Mouse (Mus musculus) kidney, adult 2 months (tissue): ENCODE data around the gene Snap25. TPM values are rescaled to one million over a fixed set of nuclear protein-coding genes. Genes with fewer than 3 reads are reported as not detected.

ENCODE experiments used
- DNase-seq: peaks from one replicate; pipeline ENCODE4 v3.0.0; 2021
- H3K27ac ChIP-seq: fragments of 200-500 bp; 2 replicates; pipeline ENCODE4 v1.5.1; 2012; ENCODE audit warnings: low read depth, low read length, control low read depth, inconsistent platforms; ENCODE audit not compliant: insufficient read depth
- H3K27me3 ChIP-seq: fragments of 200-500 bp; replicated peaks from 2 replicates; pipeline ENCODE4 v1.6.1; 2012; ENCODE audit warnings: mild to moderate bottlenecking, moderate library complexity, low read length, inconsistent platforms; ENCODE audit not compliant: control insufficient read depth, insufficient read depth
- H3K36me3 ChIP-seq: fragments of 200-500 bp; 2 replicates; pipeline ENCODE4 v1.6.1; 2012; ENCODE audit warnings: mild to moderate bottlenecking, moderate library complexity, low read length, inconsistent platforms; ENCODE audit not compliant: control insufficient read depth, insufficient read depth
- H3K4me1 ChIP-seq: fragments of 200-500 bp; 2 replicates; pipeline ENCODE4 v1.6.1; 2011; ENCODE audit warnings: low read length; ENCODE audit not compliant: control insufficient read depth, insufficient read depth
- H3K4me3 ChIP-seq: fragments of 200-500 bp; 2 replicates; pipeline ENCODE4 v1.5.1; 2011; ENCODE audit warnings: mild to moderate bottlenecking, low read depth, low read length, control low read depth; ENCODE audit not compliant: insufficient read depth
- CTCF ChIP-seq: fragments of 200-500 bp; conservative IDR thresholded peaks from 2 replicates; pipeline ENCODE4 v1.5.1; 2011; ENCODE audit warnings: low read depth, mild to moderate bottlenecking, control low read depth, low read length, moderate library complexity, mixed read lengths; ENCODE audit not compliant: insufficient read depth, insufficient read length
- POLR2A ChIP-seq: fragments of 200-500 bp; IDR thresholded peaks from one replicate; pipeline ENCODE4 v1.6.1; 2011; ENCODE audit warnings: low read depth, low read length, control low read depth
- WGBS: fragments of 180-500 bp; shearing (Covaris S2); methylation state at CpG from one replicate; pipeline ENCODE4 v1.1.7; 2018; 5-methylcytosine and 5-hydroxymethylcytosine counted together
- polyA plus RNA-seq: library from polyadenylated mRNA; depleted of rRNA; stranded (reverse); fragments of >200 nt; gene quantifications from 2 replicates; pipeline ENCODE4 v1.2.3, GENCODE M21; 2012

Snap25 gene
- polyA plus RNA-seq, 1 experiment, result 1.9 TPM

- Histone ChIP-seq H3K4me1 (no peaks in the 10 kb centered on the region), H3K36me3 (no peaks in the 10 kb centered on the region), H3K27me3 (no peaks in the 10 kb centered on the region; the same call in 1 of the 2 replicates), H3K27ac (no peak overlapping the region), H3K4me3 (no peak overlapping the region)
- TF ChIP-seq CTCF (no peak), POLR2A (no peak)
- 2% methylated on average over 22 of the region's 22 CpGs for WGBS
- DNase-seq, result peak; percentile 76
Observed at GRCm38 (mm10) chr2:136714008-136714411, 757 bp downstream of the Snap25 start.

- H3K4me3 ChIP-seq, result no peak overlapping the region
- H3K27me3 ChIP-seq, result no peaks in the 10 kb centered on the region; the same call in 1 of the 2 replicates
- H3K4me1 ChIP-seq, result no peaks in the 10 kb centered on the region
- no peak overlapping the region for H3K27ac ChIP-seq
- no peak for DNase-seq
- H3K36me3 ChIP-seq, result no peaks in the 10 kb centered on the region
- TF ChIP-seq POLR2A (no peak), CTCF (no peak)
- WGBS, result 66% methylated on average over 5 of the region's 5 CpGs
Observed at GRCm38 (mm10) chr2:136715531-136715930, 2.3 kb downstream of the Snap25 start.

- DNase-seq, result no peak
- H3K27ac ChIP-seq, result no peak overlapping the region
- no peaks in the 10 kb centered on the region for H3K4me1 ChIP-seq
- H3K4me3 ChIP-seq, result no peak overlapping the region
- no peaks in the 10 kb centered on the region; the same call in 1 of the 2 replicates for H3K27me3 ChIP-seq
- no peak for TF ChIP-seq CTCF
- WGBS, result 90% methylated on average over 1 of the region's 1 CpGs
- no peaks in the 10 kb centered on the region for H3K36me3 ChIP-seq
Observed at GRCm38 (mm10) chr2:136716400-136716799, 3.1 kb downstream of the Snap25 start.

GRCm38 (mm10) chr2:136720235-136720634, 7.0 kb downstream of the Snap25 start:
- Histone ChIP-seq H3K27ac (no peak overlapping the region), H3K4me1 (no peaks in the 10 kb centered on the region), H3K27me3 (no peaks in the 10 kb centered on the region), H3K36me3 (no peaks in the 10 kb centered on the region), H3K4me3 (no peak overlapping the region)
- TF ChIP-seq CTCF (peak; percentile 47), POLR2A (no peak)
- WGBS, result 17% methylated on average over 4 of the region's 4 CpGs
- DNase-seq, result peak; percentile 10

- no peak overlapping the region for H3K27ac ChIP-seq
- TF ChIP-seq CTCF (no peak), POLR2A (no peak)
- no peak for DNase-seq
- no peaks in the 10 kb centered on the region for H3K27me3 ChIP-seq
- H3K4me3 ChIP-seq, result no peak overlapping the region
- WGBS, result 72% methylated on average over 2 of the region's 2 CpGs
- H3K36me3 ChIP-seq, result no peaks in the 10 kb centered on the region
- H3K4me1 ChIP-seq, result no peaks in the 10 kb centered on the region
Observed at GRCm38 (mm10) chr2:136738260-136738659, 25.0 kb downstream of the Snap25 start.

- Histone ChIP-seq H3K4me3 (no peak overlapping the region), H3K36me3 (no peaks in the 10 kb centered on the region), H3K27me3 (no peaks in the 10 kb centered on the region), H3K27ac (no peak overlapping the region), H3K4me1 (no peaks in the 10 kb centered on the region)
- TF ChIP-seq CTCF, result no peak
- TF ChIP-seq POLR2A, result no peak
- no peak for DNase-seq
- WGBS, result 83% methylated on average over 2 of the region's 2 CpGs
Observed at GRCm38 (mm10) chr2:136742230-136742629, 29.0 kb downstream of the Snap25 start.

GRCm38 (mm10) chr2:136744683-136745326, 31.6 kb downstream of the Snap25 start:
- H3K27ac ChIP-seq, result no peak overlapping the region
- TF ChIP-seq CTCF, result no peak
- no peak for TF ChIP-seq POLR2A
- no peaks in the 10 kb centered on the region for H3K4me1 ChIP-seq
- WGBS, result 78% methylated on average over 2 of the region's 2 CpGs
- H3K36me3 ChIP-seq, result no peaks in the 10 kb centered on the region
- H3K4me3 ChIP-seq, result no peak overlapping the region
- no peaks in the 10 kb centered on the region; the same call in 1 of the 2 replicates for H3K27me3 ChIP-seq
- no peak for DNase-seq

- no peak for DNase-seq
- TF ChIP-seq POLR2A (no peak), CTCF (no peak)
- no peaks in the 10 kb centered on the region for H3K4me1 ChIP-seq
- H3K36me3 ChIP-seq, result no peaks in the 10 kb centered on the region
- no peaks in the 10 kb centered on the region; the same call in 1 of the 2 replicates for H3K27me3 ChIP-seq
- H3K27ac ChIP-seq, result no peak overlapping the region
- 59% methylated on average over 7 of the region's 7 CpGs for WGBS
- no peak overlapping the region for H3K4me3 ChIP-seq
Observed at GRCm38 (mm10) chr2:136745327-136745994, 32.2 kb downstream of the Snap25 start.
